Mouse (Mus musculus): Measurements from ENCODE around the gene Cd180. TPM values are rescaled to one million over a fixed set of nuclear protein-coding genes. Genes with fewer than 3 reads are reported as not detected.
"Not testable (repeated sequence)": the region's sequence is repeated elsewhere in the genome, so short reads cannot be mapped to it uniquely, and the experiment has no call there.

Cd180 gene
- total RNA-seq, 2 experiments from 2014 or later = 2.2 to 2.8 TPM

- intact Hi-C loops (cut with DNase I) = no loop called here
These were observed 22.9 kb upstream of the Cd180 start for GRCm38 (mm10) chr13:102670503-102670902.

GRCm38 (mm10) chr13:102674083-102674482 lies 19.3 kb upstream of the Cd180 start:
- intact Hi-C loops (cut with DNase I) = no loop called here
- no peak for DNase-seq (ENCODE audit: low spot score in 2 of 2)

More at GRCm38 (mm10) chr13:102670503-102670902, 22.9 kb upstream of the Cd180 start:
- no peak for DNase-seq (ENCODE audit: low spot score in 2 of 2)

- intact Hi-C loops (cut with DNase I) = loop anchor here (1.0 to 5.0 kb wide), 3 partner anchors 68 to 965 kb away; no protein-coding TSS in a partner anchor
- not testable (repeated sequence) for DNase-seq (ENCODE audit: low spot score in 2 of 2)
These were observed 15.8 kb upstream of the Cd180 start for GRCm38 (mm10) chr13:102677602-102678001.

- DNase-seq (ENCODE audit: low spot score in 2 of 2) = peak; percentile 86 to 88
- intact Hi-C loops (cut with DNase I) = loop anchor here (1.0 to 5.0 kb wide), 3 partner anchors 67 to 964 kb away; no protein-coding TSS in a partner anchor
These were observed 14.9 kb upstream of the Cd180 start for GRCm38 (mm10) chr13:102678482-102678881.

- intact Hi-C loops (cut with DNase I) = loop anchor here (10.0 kb wide), 1 partner anchor 1010 kb away; no protein-coding TSS in a partner anchor
These were observed 8.5 kb upstream of the Cd180 start for GRCm38 (mm10) chr13:102684890-102685289.

GRCm38 (mm10) chr13:102688121-102688520 lies 5.2 kb upstream of the Cd180 start:
- DNase-seq (ENCODE audit: low spot score in 2 of 2) = no peak
- intact Hi-C loops (cut with DNase I) = loop anchor here (10.0 kb wide), 1 partner anchor 1007 kb away; no protein-coding TSS in a partner anchor

More at GRCm38 (mm10) chr13:102684890-102685289, 8.5 kb upstream of the Cd180 start:
- no peak for DNase-seq (ENCODE audit: low spot score in 2 of 2)

GRCm38 (mm10) chr13:102689201-102690090 lies 3.9 kb upstream of the Cd180 start:
- no peak for DNase-seq (ENCODE audit: low spot score in 2 of 2)
- intact Hi-C loops (cut with DNase I) = loop anchor here (10.0 kb wide), 1 partner anchor 1005 kb away; no protein-coding TSS in a partner anchor

GRCm38 (mm10) chr13:102690184-102690583 lies 3.2 kb upstream of the Cd180 start:
- intact Hi-C loops (cut with DNase I) = no loop called here
- no peak for DNase-seq (ENCODE audit: low spot score in 2 of 2)

GRCm38 (mm10) chr13:102691408-102692150 lies 1.8 kb upstream of the Cd180 start:
- intact Hi-C loops (cut with DNase I) = no loop called here
- no peak for DNase-seq (ENCODE audit: low spot score in 2 of 2)

- no peak for DNase-seq (ENCODE audit: low spot score in 2 of 2)
- intact Hi-C loops (cut with DNase I) = no loop called here
These were observed 796 bp downstream of the Cd180 start for GRCm38 (mm10) chr13:102694154-102694553.

- DNase-seq (ENCODE audit: low spot score in 2 of 2) = no peak
- intact Hi-C loops (cut with DNase I) = no loop called here
These were observed 2.0 kb downstream of the Cd180 start for GRCm38 (mm10) chr13:102695121-102695905.

GRCm38 (mm10) chr13:102698335-102698734 lies 5.0 kb downstream of the Cd180 start:
- no peak for DNase-seq (ENCODE audit: low spot score in 2 of 2)
- intact Hi-C loops (cut with DNase I) = no loop called here

- peak; percentile 42 to 60 for DNase-seq (ENCODE audit: low spot score in 2 of 2)
- intact Hi-C loops (cut with DNase I) = no loop called here
These were observed 5.5 kb downstream of the Cd180 start for GRCm38 (mm10) chr13:102698751-102699323.

- intact Hi-C loops (cut with DNase I) = no loop called here
- no peak for DNase-seq (ENCODE audit: low spot score in 2 of 2)
These were observed 6.8 kb downstream of the Cd180 start for GRCm38 (mm10) chr13:102700176-102700575.

GRCm38 (mm10) chr13:102700744-102701143 lies 7.4 kb downstream of the Cd180 start:
- DNase-seq (ENCODE audit: low spot score in 2 of 2) = no peak
- intact Hi-C loops (cut with DNase I) = no loop called here

- intact Hi-C loops (cut with DNase I) = no loop called here
- DNase-seq (ENCODE audit: low spot score in 2 of 2) = no peak
These were observed 23.6 kb downstream of the Cd180 start for GRCm38 (mm10) chr13:102716973-102717372.

- intact Hi-C loops (cut with DNase I) = no loop called here
- no peak for DNase-seq (ENCODE audit: low spot score in 2 of 2)
These were observed 32.1 kb downstream of the Cd180 start for GRCm38 (mm10) chr13:102725416-102725815.

GRCm38 (mm10) chr13:102725906-102726305 lies 32.5 kb downstream of the Cd180 start:
- intact Hi-C loops (cut with DNase I) = no loop called here
- DNase-seq (ENCODE audit: low spot score in 2 of 2) = no peak

GRCm38 (mm10) chr13:102726876-102727275 lies 33.5 kb downstream of the Cd180 start:
- intact Hi-C loops (cut with DNase I) = no loop called here
- DNase-seq (ENCODE audit: low spot score in 2 of 2) = no peak

Measured in left cerebral cortex, postnatal 25 days (tissue).